Mouse (Mus musculus) spleen, embryonic (tissue): ENCODE data around the gene Ankrd44.

ENCODE experiments used
- CTCF ChIA-PET: fragments of 350-600 bp; sonication (Branson Sonifier 250); formaldehyde crosslinking; loops from one replicate; lab custom pipeline; 2022; lab: Charles Lee

Gene Ankrd44

DNA sequence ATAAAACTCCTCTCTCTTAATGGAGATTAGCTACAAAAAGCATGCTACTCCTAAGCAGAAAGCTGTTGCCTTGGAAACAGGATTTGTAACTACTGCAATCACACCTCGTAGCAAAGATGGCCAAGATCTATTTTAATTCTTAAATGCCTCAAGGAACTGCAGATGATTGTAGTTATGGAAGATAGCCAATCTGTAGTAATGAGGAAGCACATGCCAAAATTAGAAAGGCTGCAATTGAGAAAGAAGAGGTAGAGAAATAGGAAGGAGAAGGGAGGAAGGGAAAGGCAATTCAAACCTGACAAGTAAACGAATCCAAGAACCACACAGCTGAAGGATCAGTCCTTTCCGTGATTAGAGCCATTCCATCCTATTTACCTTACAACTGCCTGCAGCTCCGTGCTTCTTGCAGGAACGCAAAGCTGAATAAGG, 27.5 kb downstream of the Ankrd44 start:
- CTCF ChIA-PET = no interaction called here

GRCm38 (mm10) chr1:54897726-54898125, 28.5 kb downstream of the Ankrd44 start:
- CTCF ChIA-PET = interaction anchor here (1.2 kb wide), 1 partner anchor 26 kb away, joined by 3 read pairs; no protein-coding TSS in a partner anchor

GRCm38 (mm10) chr1:54896109-54897085, 29.8 kb downstream of the Ankrd44 start:
- CTCF ChIA-PET = interaction anchor here (1.2 kb wide), 1 partner anchor 27 kb away, joined by 3 read pairs; no protein-coding TSS in a partner anchor

GRCm38 (mm10) chr1:54888449-54888848, 37.7 kb downstream of the Ankrd44 start:
- CTCF ChIA-PET = interaction anchor here (0.7 kb wide), 1 partner anchor 12 kb away, joined by 4 read pairs; no protein-coding TSS in a partner anchor

DNA sequence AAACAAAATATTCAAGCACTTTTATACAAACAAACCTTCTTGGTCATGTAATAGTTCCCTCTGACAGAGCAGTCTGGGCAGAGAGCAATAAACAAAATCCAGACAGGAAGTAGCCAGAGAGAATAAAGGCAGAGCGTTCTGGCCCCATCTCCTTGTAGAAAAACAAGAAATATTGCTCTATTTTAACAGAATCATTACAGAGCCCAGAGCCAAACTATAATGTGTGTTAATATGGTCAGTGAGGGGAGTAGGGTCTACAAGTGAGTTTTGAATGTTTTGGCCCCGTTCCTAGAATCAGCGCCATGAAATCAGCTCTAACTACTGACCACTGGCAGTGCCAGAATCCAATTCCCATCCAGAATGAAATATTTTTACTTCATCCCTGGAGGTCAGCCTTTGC, 38.3 kb downstream of the Ankrd44 start:
- CTCF ChIA-PET = no interaction called here

DNA sequence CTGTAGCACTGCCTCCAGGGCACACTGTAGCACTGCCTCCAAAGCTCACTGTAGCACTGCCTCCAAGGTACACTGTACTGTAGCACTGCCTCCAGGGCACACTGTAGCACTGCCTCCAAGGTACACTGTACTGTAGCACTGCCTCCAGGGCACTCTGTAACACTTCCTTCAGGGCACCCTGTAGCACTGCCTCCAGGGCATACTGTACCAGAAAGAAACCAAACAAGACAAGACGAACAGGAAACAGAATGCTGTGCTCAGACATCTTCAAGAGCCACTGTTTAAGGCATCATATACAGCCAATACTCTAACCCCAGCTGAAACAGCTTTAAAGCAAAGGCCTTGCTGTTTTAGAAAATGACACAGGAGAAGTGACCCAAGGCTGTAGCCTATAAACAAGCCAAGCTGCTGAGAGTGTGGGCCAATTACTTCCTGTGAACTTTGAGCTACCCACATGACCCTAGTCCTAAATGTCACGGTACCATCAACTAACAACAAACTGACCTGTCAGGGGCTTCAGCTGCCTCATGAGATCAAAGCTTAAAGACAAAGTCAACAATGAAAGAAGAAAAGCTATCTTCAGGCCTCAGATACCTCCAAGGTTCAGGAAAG, 43.2 kb downstream of the Ankrd44 start:
- CTCF ChIA-PET = no interaction called here

GRCm38 (mm10) chr1:54881523-54881922, 44.7 kb downstream of the Ankrd44 start:
- CTCF ChIA-PET = no interaction called here

DNA sequence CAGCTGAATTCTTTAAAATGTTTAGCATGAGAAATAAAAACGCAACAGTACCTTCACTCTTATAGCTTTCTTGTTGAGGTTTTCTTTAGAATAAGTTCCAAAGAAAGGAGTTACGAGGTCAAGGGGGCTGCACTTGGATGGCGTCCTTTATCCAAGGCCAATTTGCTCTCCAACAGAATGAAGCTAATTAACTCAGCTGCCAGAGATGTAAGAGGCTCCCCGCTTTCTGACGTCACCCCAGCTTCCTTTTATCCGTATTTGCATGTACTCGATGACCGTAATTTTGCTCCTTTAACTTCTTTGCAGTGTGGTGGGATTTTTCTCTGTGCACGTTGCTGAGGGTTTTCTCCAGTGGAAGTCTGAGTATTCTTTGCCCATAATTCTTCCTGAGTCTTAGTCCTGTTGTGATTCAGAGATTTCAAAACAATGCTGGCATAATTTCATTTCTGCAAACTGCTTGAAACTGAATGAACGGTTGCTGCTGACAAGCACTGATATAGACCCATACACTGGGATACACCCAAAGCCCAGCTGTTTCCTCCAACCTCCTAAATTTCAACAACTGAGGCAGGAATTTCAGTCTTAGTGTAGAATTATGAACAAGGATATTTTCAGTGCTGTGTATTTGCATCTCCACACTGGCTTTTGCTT, 48.6 kb downstream of the Ankrd44 start:
- CTCF ChIA-PET = interaction anchor here (0.8 kb wide), 1 partner anchor 39 kb away, joined by 3 read pairs; no protein-coding TSS in a partner anchor

GRCm38 (mm10) chr1:54877014-54877413, 49.2 kb downstream of the Ankrd44 start:
- CTCF ChIA-PET = interaction anchor here (0.6 to 0.8 kb wide), 2 partner anchors 12 to 38 kb away, joined by 3 to 4 read pairs; no protein-coding TSS in a partner anchor

DNA sequence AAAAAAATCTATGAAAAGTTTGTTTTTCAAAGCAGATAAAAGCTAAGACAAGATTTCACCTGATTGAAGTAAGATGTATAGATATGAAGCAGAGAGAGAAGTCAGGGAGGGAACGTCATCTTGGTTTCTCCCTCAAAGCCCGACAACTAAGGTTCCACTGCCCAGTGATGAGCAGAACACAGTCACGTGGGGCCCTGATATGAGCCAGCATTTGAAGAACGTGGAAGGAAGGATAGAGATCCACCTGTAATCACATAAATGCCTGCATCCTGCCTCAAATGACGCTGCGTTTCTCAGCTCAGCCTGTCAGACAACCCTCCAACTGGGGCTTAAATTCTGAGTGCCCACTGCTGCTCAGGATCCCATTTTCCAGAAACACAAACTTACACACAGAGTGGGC, 52.1 kb downstream of the Ankrd44 start:
- CTCF ChIA-PET = interaction anchor here (0.7 kb wide), 1 partner anchor 331 kb away, joined by 3 read pairs; no protein-coding TSS in a partner anchor

DNA sequence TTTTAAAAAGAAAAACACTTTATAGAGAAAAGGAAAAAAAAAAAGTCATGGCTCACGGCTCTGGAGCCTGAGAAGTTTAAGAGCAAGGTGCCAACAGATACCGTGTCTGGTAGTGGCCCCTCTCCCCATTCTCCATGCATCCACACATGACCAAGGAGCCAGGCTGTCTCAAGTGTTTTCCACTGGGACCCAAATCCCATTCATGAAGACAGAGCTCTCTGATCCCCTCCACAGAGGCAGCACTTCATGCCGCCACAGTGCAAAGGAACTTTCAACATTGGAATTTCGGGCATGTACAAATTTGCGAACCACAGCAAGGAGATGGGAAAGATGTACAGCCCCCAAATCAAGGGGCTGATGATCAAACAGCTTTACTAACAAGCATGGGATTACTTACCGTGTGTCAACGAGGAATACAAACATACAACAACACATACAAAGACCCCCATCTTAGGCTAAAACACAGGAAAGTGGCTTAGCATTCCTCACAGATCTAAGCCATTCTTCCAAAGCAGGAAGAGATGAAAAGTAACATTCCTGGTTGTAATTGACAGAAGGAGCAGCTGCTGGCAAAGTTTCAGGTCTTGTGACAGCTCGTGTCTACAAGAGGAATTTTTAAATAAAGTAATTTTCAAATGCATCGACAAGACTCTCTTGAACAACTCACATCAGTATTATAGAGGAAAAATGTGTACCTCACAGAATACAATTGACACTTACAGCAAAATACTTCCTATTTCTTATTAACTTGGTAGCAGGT, 53.1 kb downstream of the Ankrd44 start:
- CTCF ChIA-PET = interaction anchor here (0.6 kb wide), 1 partner anchor 41 kb away, joined by 11 read pairs; no protein-coding TSS in a partner anchor

GRCm38 (mm10) chr1:54871321-54871720, 54.9 kb downstream of the Ankrd44 start:
- CTCF ChIA-PET = no interaction called here

DNA sequence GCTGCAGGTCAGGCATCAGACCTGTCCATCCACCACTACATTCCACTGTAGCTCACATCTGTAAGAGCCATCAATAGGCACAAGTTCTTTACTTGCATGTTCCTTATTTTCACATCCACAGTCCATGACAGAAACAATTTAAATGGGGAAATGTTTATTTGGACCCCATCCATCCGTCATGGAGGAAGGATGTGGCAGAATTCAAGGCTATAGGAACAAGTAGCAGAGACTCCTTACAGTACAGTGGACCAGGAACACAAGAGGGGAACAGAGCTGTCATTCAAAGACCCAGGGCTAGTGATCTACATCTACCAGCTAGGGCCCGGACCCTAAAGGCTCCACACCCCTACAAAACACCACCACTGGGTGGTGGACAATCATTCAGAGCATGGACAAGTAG, 55.6 kb downstream of the Ankrd44 start:
- CTCF ChIA-PET = no interaction called here

DNA sequence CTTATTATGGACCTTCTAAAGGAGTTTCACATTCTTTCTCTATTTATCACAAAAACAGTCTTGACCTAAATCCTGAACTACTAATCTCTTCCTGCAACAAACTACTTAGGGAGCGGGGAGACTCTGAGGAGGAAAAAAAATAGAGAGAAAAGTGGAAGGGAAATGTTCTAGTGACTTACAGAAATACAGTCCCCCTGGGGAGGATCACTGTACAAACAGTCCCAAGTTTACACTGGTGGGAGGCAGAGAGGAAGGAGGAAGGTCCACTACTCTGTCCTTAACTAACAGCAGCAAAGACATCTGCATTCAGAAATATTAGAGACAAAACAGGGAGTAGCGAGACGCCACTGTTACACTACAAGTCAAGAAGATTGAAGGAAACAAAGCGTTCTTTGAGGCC, 59.0 kb downstream of the Ankrd44 start:
- CTCF ChIA-PET = interaction anchor here (0.6 to 1.1 kb wide), 2 partner anchors 21 to 25 kb away, joined by 3 read pairs; no protein-coding TSS in a partner anchor

GRCm38 (mm10) chr1:54866131-54866530, 60.1 kb downstream of the Ankrd44 start:
- CTCF ChIA-PET = interaction anchor here (1.1 kb wide), 1 partner anchor 20 kb away, joined by 3 read pairs; no protein-coding TSS in a partner anchor

GRCm38 (mm10) chr1:54864928-54865652, 61.1 kb downstream of the Ankrd44 start:
- CTCF ChIA-PET = no interaction called here

DNA sequence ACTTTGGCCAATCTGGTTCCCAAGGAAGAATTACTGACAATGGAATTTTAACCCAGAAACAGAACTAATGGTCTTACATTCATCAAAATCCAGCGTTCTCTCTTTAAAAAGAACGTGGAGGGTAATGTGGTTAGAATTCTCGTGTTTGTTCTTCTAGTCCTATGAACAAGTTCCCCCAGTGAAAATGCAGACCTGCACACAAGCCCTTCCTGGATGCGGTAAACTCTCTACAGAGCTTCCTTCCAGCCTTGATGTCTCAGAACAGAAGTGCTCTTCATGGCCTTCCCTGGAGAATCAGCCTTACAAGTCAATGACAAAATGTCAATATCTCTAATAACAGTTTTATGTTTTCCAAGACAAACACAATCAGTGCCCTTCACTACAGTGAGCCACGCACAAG, 65.8 kb downstream of the Ankrd44 start:
- CTCF ChIA-PET = interaction anchor here (0.6 to 2.2 kb wide), 2 partner anchors 14 to 223 kb away, joined by 3 to 4 read pairs; no protein-coding TSS in a partner anchor

GRCm38 (mm10) chr1:54859876-54860275, 66.3 kb downstream of the Ankrd44 start:
- CTCF ChIA-PET = interaction anchor here (0.6 to 2.2 kb wide), 2 partner anchors 14 to 223 kb away, joined by 3 to 4 read pairs; no protein-coding TSS in a partner anchor

DNA sequence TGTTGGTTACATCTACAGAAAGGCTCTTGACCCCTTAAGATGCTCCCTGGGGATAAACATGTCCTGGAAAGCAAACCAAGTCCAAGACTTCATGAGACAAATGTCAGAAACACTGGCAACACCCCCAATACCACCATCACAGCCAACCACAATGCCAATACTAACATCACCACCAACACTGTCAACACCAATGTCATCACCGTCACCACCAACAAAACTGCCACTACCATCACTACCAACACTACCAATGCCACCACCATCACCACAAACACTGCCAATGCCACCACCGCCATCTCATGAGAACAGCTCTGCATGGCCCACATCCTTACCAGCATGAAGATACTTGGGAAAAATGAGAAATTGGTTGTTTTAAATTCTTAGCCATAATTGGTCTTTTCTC, 67.3 kb downstream of the Ankrd44 start:
- CTCF ChIA-PET = interaction anchor here (0.5 kb wide), 1 partner anchor 28 kb away, joined by 3 read pairs; no protein-coding TSS in a partner anchor

GRCm38 (mm10) chr1:54856502-54856901, 69.7 kb downstream of the Ankrd44 start:
- CTCF ChIA-PET = no interaction called here
